Mouse (Mus musculus) neural tube, embryonic 11.5 days (tissue): ENCODE measurements at regions not wholly inside any gene's neighbourhood (a gene's known extent, or its start where the extent isn't known, plus 50 kb on each side); places are given as distances from the start of the nearest gene placed in this dataset.

Experiments used
- ATAC-seq: fragments of 200-750 bp; cut with Nextera tagmentation; 2 replicates; pipeline ENCODE4 v1.8.0; 2017; ENCODE audit warnings: moderate number of reproducible peaks, mild to moderate bottlenecking, moderate TSS enrichment, moderate library complexity; ENCODE audit not compliant: insufficient read depth, low FRiP score, low TSS enrichment
- DNase-seq: peaks from one replicate; pipeline ENCODE4 v3.0.0-alpha.2; 2015; ENCODE audit warnings: low spot score
- H3K27ac ChIP-seq: fragments of 300-500 bp; sonication (generic); 2 replicates; pipeline ENCODE4 v1.5.1; 2014; ENCODE audit warnings: low read depth, mild to moderate bottlenecking, low read length
- H3K27me3 ChIP-seq: fragments of 300-500 bp; sonication (generic); 2 replicates; pipeline ENCODE4 v1.6.1; 2014; ENCODE audit warnings: mild to moderate bottlenecking, low read length, mixed read lengths; ENCODE audit not compliant: control insufficient read depth, insufficient read depth
- H3K36me3 ChIP-seq: fragments of 300-500 bp; sonication (generic); 2 replicates; pipeline ENCODE4 v1.6.1; 2014; ENCODE audit warnings: mild to moderate bottlenecking, low read length, moderate library complexity, mixed read lengths; ENCODE audit not compliant: control insufficient read depth, insufficient read depth
- H3K4me1 ChIP-seq: fragments of 300-500 bp; sonication (generic); 2 replicates; pipeline ENCODE4 v1.6.1; 2014; ENCODE audit warnings: low read length, mixed read lengths; ENCODE audit not compliant: control insufficient read depth, insufficient read depth
- H3K4me2 ChIP-seq: fragments of 300-500 bp; sonication (generic); 2 replicates; pipeline ENCODE4 v1.6.1; 2014; ENCODE audit warnings: low read depth, mild to moderate bottlenecking, moderate library complexity
- H3K4me3 ChIP-seq: fragments of 300-500 bp; sonication (generic); 2 replicates; pipeline ENCODE4 v1.5.1; 2014; ENCODE audit warnings: low read depth, low read length
- H3K9ac ChIP-seq: fragments of 300-500 bp; sonication (generic); 2 replicates; pipeline ENCODE4 v1.6.1; 2014; ENCODE audit warnings: mild to moderate bottlenecking, low read length
- H3K9me3 ChIP-seq: fragments of 300-500 bp; sonication (generic); 2 replicates; pipeline ENCODE4 v1.6.1; 2016; ENCODE audit warnings: low read length; ENCODE audit not compliant: control insufficient read depth
- WGBS: fragments of 180-500 bp; shearing (Covaris S2); extraction: QIAGEN DNeasy Blood & Tissue Kit; methylation state at CpG from one replicate; pipeline ENCODE4 v1.1.7; 2014; 5-methylcytosine and 5-hydroxymethylcytosine counted together

DNA sequence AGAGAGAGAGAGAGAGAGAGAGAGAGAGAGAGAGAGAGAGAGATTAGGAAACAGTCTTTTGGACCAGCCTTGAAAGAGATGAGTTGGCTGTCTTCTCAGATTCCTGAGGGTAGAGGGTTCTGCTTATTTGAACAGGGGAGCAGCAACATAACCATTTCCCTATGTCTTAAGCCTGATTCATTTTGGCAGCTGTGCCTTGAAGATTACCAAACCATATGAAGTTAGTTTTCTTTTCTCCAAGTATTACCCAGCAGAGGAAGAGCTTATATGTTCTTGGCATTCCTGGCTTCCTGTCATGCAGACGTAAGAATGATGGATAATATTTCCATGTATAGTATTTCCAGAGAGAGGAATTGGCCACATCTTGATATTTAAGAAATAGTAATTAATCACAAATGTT, 124.8 kb upstream of the Igsf10 start:
- H3K27me3 ChIP-seq: no peaks in the 10 kb centered on the region
- H3K4me2 ChIP-seq: no peak overlapping the region
- H3K4me3 ChIP-seq: no peak overlapping the region
- 49% methylated on average over 1 of the region's 1 CpGs for WGBS
- ATAC-seq: no peak
- H3K27ac ChIP-seq: no peak overlapping the region
- no peaks in the 10 kb centered on the region for H3K36me3 ChIP-seq
- no peaks in the 10 kb centered on the region for H3K9me3 ChIP-seq
- no peak overlapping the region for H3K9ac ChIP-seq
- DNase-seq: no peak
- H3K4me1 ChIP-seq: no peaks in the 10 kb centered on the region

- no peak overlapping the region for H3K4me3 ChIP-seq
- no peaks in the 10 kb centered on the region for H3K36me3 ChIP-seq
- H3K27me3 ChIP-seq: no peaks in the 10 kb centered on the region
- no peak overlapping the region for H3K4me2 ChIP-seq
- DNase-seq: no peak
- no peak; the same call in 1 of the 2 replicates for ATAC-seq
- H3K4me1 ChIP-seq: no peaks in the 10 kb centered on the region
- no peak overlapping the region for H3K9ac ChIP-seq
- no peaks in the 10 kb centered on the region for H3K9me3 ChIP-seq
- H3K27ac ChIP-seq: no peak overlapping the region
- 81% methylated on average over 3 of the region's 3 CpGs for WGBS
Measured at GRCm38 (mm10) chr3:59462341-59463158, 118.4 kb upstream of the Igsf10 start.

- no peak for ATAC-seq
- no peak for DNase-seq
- Histone ChIP-seq H3K9ac (no peak overlapping the region), H3K4me1 (no peaks in the 10 kb centered on the region), H3K36me3 (no peaks in the 10 kb centered on the region), H3K9me3 (no peaks in the 10 kb centered on the region), H3K27ac (no peak overlapping the region), H3K4me3 (no peak overlapping the region), H3K27me3 (no peaks in the 10 kb centered on the region), H3K4me2 (no peak overlapping the region)
- 92% methylated on average over 1 of the region's 1 CpGs for WGBS
Measured at GRCm38 (mm10) chr3:59456938-59457337, 112.7 kb upstream of the Igsf10 start.

DNA sequence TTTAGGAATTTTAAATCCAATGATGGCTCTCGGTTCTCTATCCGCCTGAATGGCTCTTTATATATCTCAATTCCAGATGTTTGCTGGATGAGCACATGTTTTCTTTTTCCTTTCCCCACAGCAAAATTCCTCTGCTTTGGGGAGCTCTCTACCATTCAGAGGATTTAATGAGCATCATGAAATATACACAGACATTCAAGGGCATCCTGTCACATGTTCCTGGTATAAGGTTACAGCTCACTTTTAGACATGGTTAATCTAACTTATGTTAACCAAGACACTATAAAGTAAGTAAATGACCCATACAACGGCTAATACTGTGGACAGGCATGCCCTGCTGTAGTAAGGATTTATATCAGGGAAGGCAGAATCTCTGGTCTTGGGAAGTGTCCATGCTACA, 106.9 kb upstream of the Igsf10 start:
- no peaks in the 10 kb centered on the region for H3K36me3 ChIP-seq
- no peaks in the 10 kb centered on the region for H3K9me3 ChIP-seq
- no peaks in the 10 kb centered on the region for H3K4me1 ChIP-seq
- 56% methylated on average over 3 of the region's 3 CpGs for WGBS
- H3K4me3 ChIP-seq: no peak overlapping the region
- no peak overlapping the region for H3K9ac ChIP-seq
- H3K4me2 ChIP-seq: no peak overlapping the region
- ATAC-seq: no peak
- H3K27me3 ChIP-seq: no peaks in the 10 kb centered on the region
- no peak overlapping the region for H3K27ac ChIP-seq
- no peak for DNase-seq

DNA sequence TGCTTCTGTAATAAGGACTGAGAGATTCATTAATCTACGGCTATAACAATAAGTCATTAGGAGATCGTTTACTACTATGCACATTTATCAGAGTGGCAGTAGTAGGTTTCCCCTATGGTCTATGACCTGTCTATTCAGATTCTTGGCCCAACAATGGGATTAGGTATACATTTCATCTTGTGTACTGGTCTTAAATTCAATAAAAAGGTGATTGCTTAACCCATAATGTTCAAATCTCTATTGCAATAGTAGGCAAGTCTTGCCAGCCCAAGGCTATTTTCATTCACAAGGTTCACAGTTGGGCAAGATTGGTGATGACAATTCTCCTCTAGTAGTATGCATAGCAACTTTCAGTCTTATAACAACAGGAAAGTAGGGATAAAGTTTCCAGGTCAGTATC, 79.4 kb upstream of the Igsf10 start:
- Histone ChIP-seq H3K4me2 (no peak overlapping the region), H3K27me3 (no peaks in the 10 kb centered on the region), H3K27ac (no peak overlapping the region), H3K4me3 (no peak overlapping the region), H3K9me3 (no peaks in the 10 kb centered on the region), H3K4me1 (no peaks in the 10 kb centered on the region), H3K9ac (no peak overlapping the region), H3K36me3 (no peaks in the 10 kb centered on the region)
- DNase-seq (no peak), ATAC-seq (no peak)
- 93% methylated on average over 2 of the region's 2 CpGs for WGBS

DNA sequence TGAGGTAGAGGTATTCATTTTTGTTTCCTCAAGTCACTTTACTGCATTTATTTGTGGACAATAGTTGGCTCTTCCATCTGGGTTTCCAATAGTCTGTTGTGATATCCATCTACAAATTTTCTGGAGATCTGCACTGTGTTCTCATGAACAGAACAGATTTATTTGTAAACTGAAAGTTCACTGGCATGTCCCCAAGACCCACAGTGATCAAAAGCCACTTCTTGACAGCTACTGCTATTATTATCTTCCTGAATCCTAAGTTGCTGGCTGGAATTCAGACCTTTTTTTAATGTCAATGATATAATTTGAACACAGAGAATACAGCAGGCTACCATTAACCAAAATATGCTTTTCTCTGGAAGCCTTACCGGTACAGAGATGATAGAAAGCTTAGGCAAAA, 64.9 kb upstream of the Igsf10 start:
- no peak for ATAC-seq
- Histone ChIP-seq H3K4me2 (no peak overlapping the region), H3K36me3 (no peaks in the 10 kb centered on the region), H3K9me3 (no peaks in the 10 kb centered on the region), H3K4me3 (no peak overlapping the region), H3K27ac (no peak overlapping the region), H3K27me3 (no peaks in the 10 kb centered on the region), H3K4me1 (no peaks in the 10 kb centered on the region), H3K9ac (no peak overlapping the region)
- no peak for DNase-seq
- WGBS: 94% methylated on average over 1 of the region's 1 CpGs

DNA sequence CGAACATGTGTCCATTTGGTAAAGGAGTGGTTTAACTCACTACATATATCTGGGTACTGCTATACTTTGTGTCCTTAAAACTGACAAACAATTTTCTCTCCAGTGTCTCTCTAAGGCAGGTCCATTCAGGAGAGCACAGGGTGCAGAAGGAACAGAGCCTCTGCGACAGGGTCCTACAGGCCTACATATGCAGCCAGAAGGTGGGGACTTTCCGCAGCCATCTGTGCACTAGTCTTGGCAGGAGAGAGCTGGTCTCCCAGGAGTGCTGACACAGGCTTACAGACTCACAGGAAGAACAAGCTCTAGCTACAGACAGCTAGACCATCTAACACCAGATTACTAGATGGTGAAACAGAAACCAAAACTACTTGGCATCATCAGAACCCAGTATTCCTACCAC, 61.8 kb upstream of the Igsf10 start:
- no peak for ATAC-seq
- Histone ChIP-seq H3K4me1 (no peaks in the 10 kb centered on the region), H3K27ac (no peak overlapping the region), H3K4me2 (no peak overlapping the region), H3K36me3 (no peaks in the 10 kb centered on the region), H3K9ac (no peak overlapping the region), H3K27me3 (no peaks in the 10 kb centered on the region), H3K4me3 (no peak overlapping the region), H3K9me3 (no peaks in the 10 kb centered on the region)
- 96% methylated on average over 3 of the region's 3 CpGs for WGBS
- no peak for DNase-seq

DNA sequence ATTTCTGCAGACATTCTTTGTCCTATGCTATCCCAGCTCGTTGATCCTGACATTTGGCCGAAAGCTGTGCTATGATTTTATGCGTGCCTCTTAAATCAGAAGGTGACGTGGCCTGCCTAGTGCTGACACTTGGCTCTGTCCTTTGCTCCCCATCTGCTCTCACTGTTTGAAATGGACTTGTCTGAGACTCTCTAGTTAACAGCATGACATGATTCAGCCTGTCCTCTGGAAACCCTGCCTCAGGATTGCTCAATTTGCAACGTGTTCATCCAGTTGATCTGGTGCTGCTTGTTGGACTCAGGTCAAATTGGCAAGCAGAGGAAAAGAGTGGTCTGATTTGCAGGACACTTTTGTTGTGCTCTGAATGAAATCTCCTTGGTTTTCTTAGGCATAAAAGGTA, 57.7 kb upstream of the Igsf10 start:
- WGBS: 77% methylated on average over 5 of the region's 5 CpGs
- H3K27ac ChIP-seq: no peak overlapping the region

GRCm38 (mm10) chr3:59401425-59401824, 57.2 kb upstream of the Igsf10 start:
- WGBS: 95% methylated on average over 4 of the region's 4 CpGs

More for the DNA sequence above, 57.7 kb upstream of the Igsf10 start:
- H3K4me3 ChIP-seq: no peak overlapping the region
- no peaks in the 10 kb centered on the region for H3K36me3 ChIP-seq
- H3K9me3 ChIP-seq: no peaks in the 10 kb centered on the region
- DNase-seq (no peak), ATAC-seq (no peak)
- no peaks in the 10 kb centered on the region for H3K27me3 ChIP-seq
- H3K4me2 ChIP-seq: no peak overlapping the region
- no peak overlapping the region for H3K9ac ChIP-seq
- H3K4me1 ChIP-seq: no peaks in the 10 kb centered on the region

More at GRCm38 (mm10) chr3:59401425-59401824, 57.2 kb upstream of the Igsf10 start:
- no peaks in the 10 kb centered on the region for H3K27me3 ChIP-seq
- H3K9me3 ChIP-seq: no peaks in the 10 kb centered on the region
- no peaks in the 10 kb centered on the region for H3K36me3 ChIP-seq
- no peaks in the 10 kb centered on the region for H3K4me1 ChIP-seq
- H3K27ac ChIP-seq: no peak overlapping the region
- ATAC-seq: no peak
- no peak overlapping the region for H3K4me2 ChIP-seq
- no peak overlapping the region for H3K9ac ChIP-seq
- no peak for DNase-seq
- H3K4me3 ChIP-seq: no peak overlapping the region
